Mouse (Mus musculus) thymus, postnatal 25 days (tissue): ENCODE results near the gene Prr23a1.
"Not testable (repeated sequence)": the region's sequence is repeated elsewhere in the genome, so short reads cannot be mapped to it uniquely, and the experiment has no call there.

Source experiments
- DNase-seq: peaks from one replicate; pipeline ENCODE4 v3.0.0; 2022

Gene Prr23a1

DNA sequence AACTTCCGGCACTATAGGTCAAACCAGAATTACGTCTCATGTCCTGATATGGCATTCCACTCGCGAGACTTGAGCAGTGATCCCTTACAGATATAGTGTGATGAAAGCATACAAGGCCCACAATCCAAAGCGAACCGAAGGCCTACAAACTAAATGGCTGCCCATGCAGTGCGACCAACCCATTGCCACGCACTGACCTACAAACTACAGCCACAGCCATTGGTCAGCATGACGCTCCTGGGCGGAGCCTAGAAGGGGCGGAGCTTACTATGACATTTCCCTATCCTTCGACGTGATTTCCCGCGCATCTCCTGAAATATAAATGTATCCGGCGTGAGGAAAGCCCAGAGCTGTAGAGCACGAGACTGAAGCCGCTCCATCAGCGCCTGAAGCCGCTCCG, at the start of gene Prr23a1:
TSS of gene Prr23a1 (plus strand) at position 387 of the 400 bp plus-strand sequence.
- no peak for DNase-seq

DNA sequence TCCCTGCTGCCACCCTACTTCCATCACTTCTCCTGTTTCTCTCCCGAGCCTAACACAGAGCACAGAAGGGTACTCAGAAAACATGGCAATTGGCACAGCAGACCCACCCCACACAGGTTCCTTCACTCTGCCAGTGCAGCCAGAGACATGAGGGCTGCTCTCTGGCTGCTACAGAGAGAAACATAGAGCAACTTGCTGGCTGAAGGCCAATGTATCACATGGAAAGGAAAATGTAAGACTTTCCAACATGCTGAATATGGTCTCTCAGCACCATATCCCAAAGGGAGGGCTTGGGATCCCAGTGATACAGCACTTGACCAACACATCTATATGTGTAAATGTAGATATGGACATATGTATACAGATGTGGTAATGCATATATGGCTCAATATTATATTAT, 43.3 kb upstream of the Prr23a1 start:
- no peak for DNase-seq

DNA sequence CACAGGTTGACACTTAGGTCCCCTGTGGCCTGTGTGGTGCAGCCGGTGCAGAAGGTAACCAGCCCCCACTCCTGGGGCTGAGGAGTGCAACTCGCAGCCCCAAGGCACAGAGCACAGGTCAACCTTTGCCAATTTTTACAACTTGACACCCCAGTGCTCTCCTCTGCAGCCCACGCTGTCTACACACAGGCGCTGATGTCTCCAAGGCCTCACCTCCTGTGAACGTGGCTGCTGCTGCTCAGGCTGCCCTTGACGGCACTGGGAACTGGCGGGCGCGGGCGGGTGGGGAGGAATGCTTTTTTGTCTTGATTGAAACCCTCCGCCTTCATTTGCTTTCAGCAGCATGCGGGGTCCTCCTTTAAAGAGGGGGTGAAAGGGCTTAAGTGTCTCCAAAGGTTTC, 38.3 kb upstream of the Prr23a1 start:
- DNase-seq: no peak

DNA sequence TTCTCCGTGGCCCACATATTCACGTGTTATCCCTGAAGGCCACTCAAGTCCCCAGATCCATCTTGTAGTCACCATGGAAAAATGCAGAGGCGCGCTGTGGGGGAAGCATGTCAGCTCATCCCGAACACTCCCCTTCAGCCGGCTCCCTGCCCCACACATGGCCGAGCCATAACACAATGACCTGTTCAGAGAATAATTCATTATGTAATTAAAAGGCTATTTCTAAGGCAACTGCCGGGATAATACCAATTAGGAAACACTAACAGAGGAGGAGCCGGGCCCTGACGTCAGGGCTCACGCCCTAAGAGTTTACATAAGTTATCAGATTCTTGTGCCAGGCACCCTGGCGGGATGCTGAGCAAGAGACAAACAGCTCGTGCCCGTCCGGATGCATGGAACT, 36.8 kb upstream of the Prr23a1 start:
- DNase-seq: no peak

DNA sequence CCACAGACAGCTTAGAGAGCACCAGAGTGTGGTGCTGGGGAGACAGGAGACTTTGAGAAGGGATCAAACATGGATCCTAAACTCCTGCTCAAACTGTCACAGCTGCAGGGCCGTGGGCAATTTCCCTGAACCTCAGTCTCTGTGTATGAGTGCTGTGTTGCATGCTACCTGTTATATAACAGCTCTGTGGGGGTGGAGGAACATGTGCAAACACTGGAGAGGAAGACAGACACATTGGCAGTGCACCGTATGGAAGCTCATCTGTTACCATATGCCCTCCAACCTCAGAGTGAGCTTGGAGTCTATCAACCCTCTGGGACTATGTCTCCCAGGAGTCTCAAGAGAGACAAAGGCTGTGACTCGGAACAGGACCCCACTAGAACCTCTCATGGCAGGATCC, 36.4 kb upstream of the Prr23a1 start:
- no peak for DNase-seq

DNA sequence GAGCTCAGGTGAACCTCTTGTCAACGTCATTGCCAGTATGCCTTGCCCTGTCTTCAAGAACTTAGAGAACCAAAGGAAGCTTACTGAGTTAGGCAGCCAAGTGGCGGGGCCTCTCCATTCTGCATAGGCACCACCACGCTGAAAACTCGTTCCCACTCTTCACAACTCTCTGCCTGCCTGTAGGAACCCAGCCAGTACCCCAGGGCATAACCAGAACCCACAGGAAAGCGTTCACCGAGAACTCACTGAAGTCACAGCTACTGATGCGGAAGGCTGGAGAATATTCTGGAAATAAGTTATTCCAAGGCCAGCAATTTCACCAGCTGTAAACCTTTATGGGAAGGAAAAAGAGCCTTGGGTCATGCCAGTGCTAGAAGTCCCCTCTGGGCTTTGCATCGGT, 34.7 kb upstream of the Prr23a1 start:
- no peak for DNase-seq

DNA sequence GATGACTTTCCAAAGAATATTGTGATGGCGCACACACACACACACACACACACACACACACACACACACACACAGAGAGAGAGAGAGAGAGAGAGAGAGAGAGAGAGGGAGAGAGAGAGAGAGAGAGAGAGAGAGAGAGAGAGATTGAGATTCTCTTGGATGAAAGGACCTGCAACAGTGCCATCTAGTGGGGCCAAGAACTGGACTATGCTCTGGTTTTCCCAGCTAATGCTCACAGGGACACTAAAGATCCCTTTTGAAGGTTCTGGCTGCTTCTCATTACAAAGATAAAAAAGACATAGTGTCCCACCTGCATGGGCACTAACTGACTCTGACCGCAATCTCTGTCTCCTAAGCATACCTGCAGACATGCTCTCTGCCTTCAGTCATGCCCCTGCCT, 32.8 kb upstream of the Prr23a1 start:
- not testable (repeated sequence) for DNase-seq

DNA sequence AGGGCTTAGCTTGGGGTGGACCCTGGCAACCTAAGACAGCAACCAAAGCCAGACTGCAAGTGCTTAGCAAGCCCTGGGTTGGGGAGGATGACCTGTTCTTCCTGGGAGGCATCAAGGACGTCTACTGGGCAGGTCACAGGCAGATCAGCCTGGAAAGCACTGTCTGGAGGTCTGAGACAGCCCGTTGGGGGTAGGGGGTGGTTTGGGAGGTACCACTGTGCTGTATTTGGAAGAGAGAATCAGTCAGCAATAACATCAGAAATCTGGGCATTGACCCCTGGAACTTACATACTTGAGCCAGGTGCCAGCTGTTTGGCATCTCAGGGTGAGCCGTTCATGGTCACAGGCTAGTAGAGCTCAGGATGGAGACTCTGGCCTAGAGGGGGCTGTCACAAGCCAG, 26.2 kb upstream of the Prr23a1 start:
- no peak for DNase-seq

DNA sequence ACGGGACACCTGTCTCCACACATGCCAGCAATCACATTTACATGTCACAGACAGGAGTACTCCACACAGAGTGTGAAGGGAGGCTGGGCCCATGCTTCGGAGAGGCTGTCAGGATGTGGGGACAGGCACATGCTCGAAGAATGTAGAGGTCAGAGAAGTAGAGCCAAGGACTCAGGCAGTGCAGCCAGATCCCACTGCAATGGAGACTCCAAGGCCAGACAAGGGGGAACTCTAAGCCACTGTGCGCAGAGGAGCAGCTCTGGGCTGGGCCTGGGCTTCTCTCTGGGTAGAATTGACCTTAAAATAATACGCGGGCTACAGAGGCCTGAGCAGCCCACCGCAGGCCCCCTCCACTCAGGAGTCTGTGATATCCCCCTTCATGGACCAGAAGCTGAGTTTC, 24.7 kb upstream of the Prr23a1 start:
- no peak for DNase-seq

DNA sequence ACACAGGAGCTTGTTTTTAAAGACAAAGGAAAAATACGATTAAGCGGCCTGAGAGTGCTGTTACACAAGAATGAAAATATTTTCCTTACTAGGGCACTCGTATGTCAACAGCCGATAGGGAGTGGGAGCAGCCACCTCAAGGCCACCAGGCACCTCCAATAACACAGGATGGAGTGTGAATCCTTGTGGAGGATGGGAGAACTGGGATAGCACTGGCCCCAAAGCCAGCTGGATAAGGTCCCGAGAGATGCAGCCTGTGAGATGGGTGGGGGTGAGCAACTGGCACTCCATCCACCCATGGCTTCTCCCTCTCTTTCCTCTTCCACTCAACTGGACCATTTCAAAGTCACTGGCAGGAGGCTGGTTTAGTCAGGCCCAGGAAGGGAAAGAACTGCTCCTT, 23.3 kb upstream of the Prr23a1 start:
- no peak for DNase-seq

DNA sequence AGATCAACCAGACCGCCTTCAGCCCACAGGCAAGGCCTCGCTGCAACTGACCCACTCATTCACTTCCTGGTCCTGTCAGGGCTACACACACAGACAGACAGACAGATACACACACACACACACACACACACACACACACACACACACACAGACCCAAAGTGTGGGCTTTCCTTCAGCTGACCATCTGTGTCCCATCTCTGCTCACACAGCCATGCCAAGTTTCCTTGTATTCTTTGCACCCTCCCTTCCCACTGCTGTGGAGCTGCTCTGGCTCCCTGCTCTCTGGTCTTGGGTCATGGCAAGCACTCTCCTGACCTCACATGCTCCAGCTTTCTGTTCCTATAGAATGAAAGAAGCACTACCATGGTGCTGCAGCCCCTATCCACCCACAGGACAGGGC, 22.8 kb upstream of the Prr23a1 start:
- no peak for DNase-seq

DNA sequence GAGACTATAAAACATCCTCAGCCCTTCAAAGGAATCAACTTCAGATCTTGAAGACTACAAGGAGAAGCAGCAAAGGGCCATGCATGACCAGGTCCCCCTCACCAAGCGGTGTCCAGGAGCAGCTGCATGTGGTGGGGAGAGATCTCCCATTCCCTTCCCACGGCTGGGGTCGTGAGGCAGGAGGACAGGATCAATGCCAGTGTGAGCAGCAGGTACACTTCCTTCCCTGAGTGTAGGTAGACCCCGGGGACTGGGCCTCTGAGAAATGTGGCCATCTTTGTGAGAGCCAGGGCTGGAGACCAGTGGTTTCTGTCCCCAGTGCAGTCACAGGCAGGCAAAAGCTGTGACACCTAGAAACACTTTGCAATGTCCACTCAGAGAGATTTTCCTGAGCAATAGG, 21.8 kb upstream of the Prr23a1 start:
- no peak for DNase-seq

DNA sequence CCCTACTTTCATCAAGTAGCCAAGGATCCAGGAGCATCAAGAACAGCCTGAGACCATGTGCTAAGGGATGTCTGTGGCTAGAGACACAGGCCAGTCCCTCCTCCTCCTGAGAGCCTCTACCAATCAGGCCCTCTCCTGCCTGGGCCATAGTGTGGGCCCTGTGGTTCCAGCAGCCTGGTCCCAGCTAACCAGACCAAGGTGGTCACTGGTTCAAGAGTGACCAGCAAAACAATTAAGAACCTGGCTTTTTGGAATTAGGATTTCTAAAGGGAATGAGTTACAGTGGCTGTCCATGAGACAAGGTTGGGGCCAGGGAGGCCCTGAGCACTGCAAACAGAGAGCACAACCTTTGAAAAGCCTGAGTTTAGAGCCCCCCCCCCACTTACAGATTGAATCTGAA, 21.2 kb upstream of the Prr23a1 start:
- no peak for DNase-seq

DNA sequence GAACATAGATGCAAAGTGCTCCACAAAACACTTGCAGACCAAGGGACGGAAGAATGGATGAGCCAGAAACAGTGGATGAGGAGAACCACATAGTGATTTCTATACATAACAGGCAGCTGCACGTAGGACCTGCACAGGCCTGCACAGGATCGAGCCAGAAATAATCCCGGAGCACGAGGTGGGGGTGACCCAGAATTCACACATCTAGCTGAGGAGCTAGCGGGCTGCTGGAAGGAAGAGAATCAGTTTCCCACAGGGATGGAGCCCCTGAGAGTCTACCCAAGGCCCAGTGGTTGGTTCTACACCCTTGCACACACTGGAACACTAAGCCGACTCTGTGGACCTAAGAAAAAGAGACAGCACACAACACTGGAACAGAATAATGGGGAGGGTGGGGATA, 18.5 kb upstream of the Prr23a1 start:
- DNase-seq: no peak

DNA sequence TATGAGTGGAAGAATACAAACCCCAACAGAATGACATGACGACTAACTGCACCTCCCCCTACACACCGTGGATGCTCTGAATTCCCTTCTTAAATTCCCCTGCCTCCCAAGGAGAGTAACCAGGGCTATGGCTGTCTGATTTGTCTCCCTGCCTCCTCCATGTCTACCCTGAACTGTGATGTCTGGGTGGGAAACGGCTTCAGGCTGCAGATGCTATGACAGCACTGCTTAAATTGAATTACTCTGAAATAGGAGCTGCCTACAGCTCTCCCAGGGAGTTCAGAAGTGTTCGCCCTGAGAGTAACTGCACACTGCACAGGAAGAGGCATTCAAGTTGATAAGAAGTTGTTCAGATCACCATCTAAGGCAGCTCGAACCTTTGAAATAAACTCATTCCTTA, 12.8 kb upstream of the Prr23a1 start:
- DNase-seq: no peak

DNA sequence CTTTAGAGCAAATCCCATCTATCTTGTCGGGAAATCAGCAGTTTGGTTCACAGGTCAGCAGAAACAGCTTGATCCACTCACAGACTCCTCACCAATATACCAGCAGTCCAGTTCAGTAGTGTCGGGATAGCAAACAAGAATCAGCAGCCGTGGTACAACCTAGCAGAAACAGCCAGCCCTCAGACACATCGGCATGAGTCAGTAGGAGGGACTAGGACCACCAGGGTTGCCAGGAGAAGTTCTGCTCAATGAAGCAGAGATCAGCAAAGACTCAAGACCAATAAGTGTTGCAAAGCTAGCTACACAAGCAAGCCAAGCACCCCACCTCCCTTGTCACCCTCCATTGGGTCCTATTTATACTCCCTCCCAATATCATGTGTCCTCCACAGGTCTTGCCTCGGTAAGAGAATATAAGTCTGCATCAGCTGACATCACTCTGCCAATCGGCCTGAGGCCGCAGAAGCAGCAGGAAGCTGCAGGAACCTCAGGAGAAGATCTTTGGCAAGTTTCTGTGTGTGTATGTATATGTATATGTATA, 4.7 kb upstream of the Prr23a1 start:
- DNase-seq: no peak

DNA sequence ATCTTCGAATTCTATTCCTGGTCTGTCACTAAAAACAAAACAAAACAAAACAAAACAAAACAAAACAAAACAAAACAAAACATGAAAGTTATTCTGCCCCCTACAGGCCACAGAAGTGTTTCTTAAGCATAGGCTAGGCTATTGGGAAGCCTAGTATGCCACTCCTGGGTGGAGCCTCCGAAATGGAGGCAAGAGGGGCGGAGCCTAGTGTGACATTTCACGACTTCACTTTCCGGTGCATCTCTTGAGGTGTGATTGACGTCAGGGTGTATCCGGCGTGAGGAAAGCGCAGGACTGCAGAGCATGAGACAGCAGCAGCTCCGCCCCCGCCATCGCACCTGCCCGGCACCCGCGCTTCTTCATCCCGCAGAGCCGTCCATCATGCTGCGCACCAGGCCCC, 13.9 kb downstream of the Prr23a1 start, which contains the start of gene Prr23a2:
TSS of gene Prr23a2 (plus strand) at position 285 of the 400 bp plus-strand sequence.
- DNase-seq: no peak

DNA sequence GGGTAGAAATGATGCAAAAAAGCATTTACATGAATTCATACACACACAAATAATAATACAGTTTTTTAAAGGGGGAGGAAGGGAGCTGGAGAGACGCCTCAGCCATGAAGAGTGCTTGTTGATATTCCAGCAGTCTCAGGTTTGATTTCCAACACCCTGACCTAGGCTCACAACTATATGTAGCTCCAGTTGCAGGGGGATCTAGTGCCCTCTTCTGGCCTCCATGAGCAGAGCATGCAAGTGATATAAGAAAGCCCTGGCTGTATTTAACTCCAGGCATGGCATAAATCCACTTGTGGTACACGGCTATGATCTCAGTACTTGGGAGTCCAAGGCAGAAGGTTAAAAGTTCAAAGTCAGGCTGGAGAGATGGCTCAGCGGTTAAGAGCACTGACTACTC, 21.2 kb downstream of the Prr23a1 start:
- no peak for DNase-seq

DNA sequence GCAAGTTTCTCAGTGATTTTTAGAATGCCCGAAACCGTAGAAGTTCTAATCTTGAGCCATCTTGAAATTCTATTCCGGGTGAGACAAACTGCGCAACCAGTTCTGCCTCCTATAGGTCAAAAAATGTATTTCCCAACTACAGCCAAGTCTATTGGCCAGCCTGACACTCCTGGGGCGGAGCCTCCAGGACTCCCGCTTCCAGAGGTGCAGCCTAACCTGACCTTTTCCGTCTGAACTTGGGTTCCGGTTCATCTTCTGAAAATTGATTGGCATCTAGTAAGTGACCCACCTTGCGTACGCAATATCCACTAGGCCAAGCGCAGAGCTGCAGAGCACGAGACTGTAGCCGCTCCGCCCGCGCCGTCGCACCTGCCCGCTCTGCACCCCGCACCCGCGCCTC, 22.3 kb downstream of the Prr23a1 start, which contains the start of gene Prr23a3:
TSS of gene Prr23a3 (plus strand) at position 197 of the 400 bp plus-strand sequence.
- no peak for DNase-seq
